Mouse (Mus musculus): ENCODE results near the gene Atp6v1c2. TPM values are rescaled to one million over a fixed set of nuclear protein-coding genes. Genes with fewer than 3 reads are reported as not detected.

The Atp6v1c2 gene
- polyA plus RNA-seq, 1 experiment from 2014 or later, result 0.37 TPM

DNA sequence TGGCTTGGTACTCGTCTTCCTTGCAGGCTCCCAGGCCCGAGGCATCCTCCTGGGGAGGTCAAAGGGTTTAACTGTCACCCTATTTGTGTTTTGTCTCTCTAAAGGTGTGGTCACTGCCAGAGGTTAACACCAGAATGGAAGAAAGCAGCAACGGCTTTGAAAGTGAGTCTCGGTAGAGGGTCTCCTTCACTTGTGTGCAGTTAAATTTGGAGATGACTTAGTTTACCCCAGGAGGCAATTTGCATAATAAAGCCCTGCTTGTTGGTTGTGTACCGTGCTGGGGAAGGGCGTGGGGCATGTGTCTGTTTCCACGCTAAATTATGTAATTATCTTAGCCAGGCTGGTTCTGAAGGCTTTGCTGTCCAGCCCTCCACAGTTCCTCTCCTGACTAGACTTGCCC, 55.3 kb downstream of the Atp6v1c2 start:
- WGBS, result 73% methylated on average over 7 of the region's 7 CpGs
- H3K36me3 ChIP-seq (ENCODE audit: control insufficient read depth, insufficient read depth, low read length), result peaks cover 49% of the 10 kb centered on the region
- no peaks in the 10 kb centered on the region for H3K27me3 ChIP-seq (ENCODE audit: control insufficient read depth, insufficient read depth, low read length)
- H3K4me2 ChIP-seq, result no peak overlapping the region
- H3K27ac ChIP-seq (ENCODE audit: low read depth, low read length), result no peak overlapping the region
- H3K9ac ChIP-seq (ENCODE audit: low read length), result no peak overlapping the region
- ATAC-seq (ENCODE audit: low FRiP score), result no peak
- DNase-seq (ENCODE audit: low spot score, missing footprints), result no peak
- no peaks in the 10 kb centered on the region for H3K9me3 ChIP-seq (ENCODE audit: control insufficient read depth, low read length)
- H3K4me1 ChIP-seq (ENCODE audit: control insufficient read depth, insufficient read depth, low read length), result peaks cover 2% of the 10 kb centered on the region; the same call in 1 of the 2 replicates
- H3K4me3 ChIP-seq (ENCODE audit: low read depth, low read length), result no peak overlapping the region

DNA sequence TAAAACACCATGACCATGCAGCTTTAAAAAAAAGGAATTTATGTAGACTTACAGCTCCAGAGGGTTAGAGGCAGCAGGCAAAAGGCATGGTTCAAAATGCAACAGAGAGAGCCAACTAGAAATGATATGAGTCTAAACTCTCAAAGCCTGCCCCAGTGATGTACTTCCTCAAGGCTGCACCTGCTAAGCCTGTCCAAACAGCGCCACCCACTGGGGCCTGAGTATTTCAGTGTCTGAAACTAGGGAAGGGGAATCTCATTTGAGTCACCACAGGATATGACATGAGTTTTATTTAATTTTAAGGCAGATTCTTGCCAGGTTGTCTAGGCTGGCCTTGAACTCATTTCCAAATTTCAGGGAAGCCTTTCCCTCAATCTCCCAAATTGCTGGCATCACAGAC, 57.9 kb downstream of the Atp6v1c2 start:
- no peaks in the 10 kb centered on the region for H3K9me3 ChIP-seq (ENCODE audit: control insufficient read depth, low read length)
- H3K4me3 ChIP-seq (ENCODE audit: low read depth, low read length), result no peak overlapping the region
- ATAC-seq (ENCODE audit: low FRiP score), result no peak
- no peak overlapping the region for H3K4me2 ChIP-seq
- H3K36me3 ChIP-seq (ENCODE audit: control insufficient read depth, insufficient read depth, low read length), result peaks cover 29% of the 10 kb centered on the region
- no peaks in the 10 kb centered on the region for H3K27me3 ChIP-seq (ENCODE audit: control insufficient read depth, insufficient read depth, low read length)
- H3K27ac ChIP-seq (ENCODE audit: low read depth, low read length), result no peak overlapping the region
- no peak for DNase-seq (ENCODE audit: low spot score, missing footprints)
- peaks cover 10% of the 10 kb centered on the region for H3K4me1 ChIP-seq (ENCODE audit: control insufficient read depth, insufficient read depth, low read length)
- WGBS, result 93% methylated on average over 1 of the region's 1 CpGs
- H3K9ac ChIP-seq (ENCODE audit: low read length), result no peak overlapping the region

DNA sequence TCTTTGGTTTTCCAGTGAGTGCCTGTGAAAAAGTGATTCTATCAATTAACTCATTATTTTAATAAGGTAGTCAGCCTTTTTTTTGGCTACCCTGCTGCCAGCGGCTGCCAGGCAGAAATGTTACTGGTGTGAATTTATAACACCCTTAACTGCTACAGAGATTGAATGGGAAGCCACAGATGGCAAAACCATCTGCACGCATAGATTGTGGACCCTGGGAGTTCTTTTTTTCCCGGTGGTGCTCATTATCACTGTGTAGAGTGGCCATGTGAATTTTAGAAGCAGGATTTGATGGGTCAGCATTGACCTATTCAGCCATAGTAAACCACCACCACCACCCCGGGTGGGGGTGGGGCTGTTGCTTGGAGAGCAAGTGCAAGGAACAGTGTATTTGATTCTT, 61.8 kb downstream of the Atp6v1c2 start:
- DNase-seq (ENCODE audit: low spot score, missing footprints) (peak; percentile 86), ATAC-seq (ENCODE audit: low FRiP score) (no peak)
- Histone ChIP-seq H3K36me3 (ENCODE audit: control insufficient read depth, insufficient read depth, low read length) (peaks cover 10% of the 10 kb centered on the region), H3K4me3 (ENCODE audit: low read depth, low read length) (peak overlapping the region; percentile 78), H3K4me1 (ENCODE audit: control insufficient read depth, insufficient read depth, low read length) (peaks cover 10% of the 10 kb centered on the region), H3K9me3 (ENCODE audit: control insufficient read depth, low read length) (no peaks in the 10 kb centered on the region), H3K4me2 (peak overlapping the region; percentile 79), H3K27me3 (ENCODE audit: control insufficient read depth, insufficient read depth, low read length) (no peaks in the 10 kb centered on the region), H3K27ac (ENCODE audit: low read depth, low read length) (no peak overlapping the region), H3K9ac (ENCODE audit: low read length) (peak overlapping the region; percentile 92)
- WGBS, result 13% methylated on average over 4 of the region's 4 CpGs

DNA sequence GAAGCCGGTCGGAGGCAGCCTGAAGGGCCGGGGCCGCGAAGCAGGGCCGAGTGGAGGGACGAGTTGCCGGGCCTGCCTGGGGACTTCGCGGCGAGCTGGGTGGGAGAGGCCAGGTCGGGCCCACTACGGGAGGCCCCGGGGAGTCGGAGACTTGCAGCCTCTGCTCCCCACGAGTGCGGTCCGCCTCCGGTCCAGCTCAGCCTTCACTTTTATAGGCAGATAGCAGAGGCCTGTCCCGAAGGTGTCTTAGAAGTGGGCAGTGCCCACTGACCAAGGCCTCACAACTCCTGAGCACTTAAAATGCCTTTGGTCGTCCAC, 62.5 kb downstream of the Atp6v1c2 start:
- H3K36me3 ChIP-seq (ENCODE audit: control insufficient read depth, insufficient read depth, low read length), result peaks cover 9% of the 10 kb centered on the region
- H3K27ac ChIP-seq (ENCODE audit: low read depth, low read length), result peak overlapping the region; percentile 57
- H3K4me1 ChIP-seq (ENCODE audit: control insufficient read depth, insufficient read depth, low read length), result peaks cover 10% of the 10 kb centered on the region
- H3K4me3 ChIP-seq (ENCODE audit: low read depth, low read length), result peak overlapping the region; percentile 78
- H3K9ac ChIP-seq (ENCODE audit: low read length), result peak overlapping the region; percentile 92
- DNase-seq (ENCODE audit: low spot score, missing footprints) (no peak), ATAC-seq (ENCODE audit: low FRiP score) (peak; percentile 85)
- peak overlapping the region; percentile 79 for H3K4me2 ChIP-seq
- H3K27me3 ChIP-seq (ENCODE audit: control insufficient read depth, insufficient read depth, low read length), result no peaks in the 10 kb centered on the region
- no peaks in the 10 kb centered on the region for H3K9me3 ChIP-seq (ENCODE audit: control insufficient read depth, low read length)
- WGBS, result 0% methylated on average over 20 of the region's 21 CpGs

DNA sequence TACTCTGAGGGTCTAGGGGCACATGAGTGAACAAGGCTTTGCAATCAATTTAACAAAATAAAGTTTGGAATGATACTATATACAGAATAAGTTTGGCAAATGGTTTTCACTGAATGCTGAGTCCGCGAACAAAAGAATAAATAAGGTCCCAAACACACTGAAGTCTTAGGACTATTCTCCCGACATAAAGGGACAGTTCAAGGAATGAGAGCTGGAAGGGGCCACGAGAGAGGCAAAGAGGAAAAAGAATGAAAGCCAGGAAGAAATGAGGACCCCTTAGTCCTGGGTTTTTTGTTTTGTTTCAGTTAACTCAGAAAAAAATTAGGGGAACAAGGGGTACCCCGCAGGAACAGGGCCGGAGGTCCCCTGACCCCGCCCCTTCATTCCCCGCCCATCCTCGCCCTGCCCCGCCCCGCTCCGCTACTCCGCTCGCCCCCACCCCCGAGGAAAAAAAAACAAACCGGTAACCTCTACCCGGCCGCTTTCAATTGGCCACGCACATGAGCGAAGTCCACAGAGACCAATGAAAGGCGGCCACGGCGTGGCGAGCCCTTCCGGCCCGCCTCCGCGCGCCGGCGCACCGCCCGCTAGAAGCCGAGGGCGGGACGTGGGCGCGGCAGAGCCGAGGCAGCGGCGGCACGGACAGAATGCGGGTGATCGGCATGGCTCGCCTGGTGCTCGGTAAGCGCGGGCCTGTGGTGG, 63.0 kb downstream of the Atp6v1c2 start, which contains the start of gene Pdia6:
TSS of gene Pdia6 (plus strand) at position 575 of the 702 bp plus-strand sequence.
- DNase-seq (ENCODE audit: low spot score, missing footprints) (peak; percentile 99), ATAC-seq (ENCODE audit: low FRiP score) (peak; percentile 99)
- peak within 1 kb of the TSS; percentile 92 for H3K9ac ChIP-seq (ENCODE audit: low read length)
- no peaks in the 10 kb centered on the region for H3K27me3 ChIP-seq (ENCODE audit: control insufficient read depth, insufficient read depth, low read length)
- peak within 1 kb of the TSS; percentile 79 for H3K4me2 ChIP-seq
- peak within 1 kb of the TSS; percentile 78 for H3K4me3 ChIP-seq (ENCODE audit: low read depth, low read length)
- WGBS, result 2% methylated on average over 45 of the region's 48 CpGs
- H3K36me3 ChIP-seq (ENCODE audit: control insufficient read depth, insufficient read depth, low read length), result peaks cover 7% of the 10 kb centered on the region
- peaks cover 10% of the 10 kb centered on the region for H3K4me1 ChIP-seq (ENCODE audit: control insufficient read depth, insufficient read depth, low read length)
- H3K27ac ChIP-seq (ENCODE audit: low read depth, low read length), result peak within 1 kb of the TSS; percentile 57
- no peaks in the 10 kb centered on the region for H3K9me3 ChIP-seq (ENCODE audit: control insufficient read depth, low read length)

DNA sequence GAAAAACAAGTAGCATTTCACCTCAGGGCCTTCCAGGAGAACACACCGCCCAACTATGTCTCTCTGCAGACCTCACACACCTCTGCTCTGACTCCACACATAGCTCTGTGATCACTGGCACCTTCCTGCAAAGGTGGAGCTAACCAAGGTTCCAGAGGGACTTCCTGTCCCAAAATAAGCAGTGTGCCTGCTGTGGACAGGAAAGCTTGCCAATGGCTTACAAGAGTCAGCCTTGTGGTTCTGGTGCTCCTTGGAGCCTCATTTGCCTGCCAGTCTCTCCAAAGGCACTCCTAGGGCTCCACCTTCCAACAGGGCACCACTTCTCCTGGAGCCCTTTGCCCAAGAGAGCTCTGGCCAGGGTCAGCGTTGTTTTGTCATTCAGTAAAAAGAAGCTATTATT, 64.3 kb downstream of the Atp6v1c2 start:
- H3K4me3 ChIP-seq (ENCODE audit: low read depth, low read length), result no peak overlapping the region
- H3K4me1 ChIP-seq (ENCODE audit: control insufficient read depth, insufficient read depth, low read length), result peaks cover 10% of the 10 kb centered on the region
- 89% methylated on average over 2 of the region's 2 CpGs for WGBS
- H3K36me3 ChIP-seq (ENCODE audit: control insufficient read depth, insufficient read depth, low read length), result peaks cover 3% of the 10 kb centered on the region; the same call in 1 of the 2 replicates
- no peaks in the 10 kb centered on the region for H3K27me3 ChIP-seq (ENCODE audit: control insufficient read depth, insufficient read depth, low read length)
- H3K4me2 ChIP-seq, result no peak overlapping the region
- DNase-seq (ENCODE audit: low spot score, missing footprints) (no peak), ATAC-seq (ENCODE audit: low FRiP score) (no peak)
- H3K27ac ChIP-seq (ENCODE audit: low read depth, low read length), result no peak overlapping the region
- no peak overlapping the region for H3K9ac ChIP-seq (ENCODE audit: low read length)
- H3K9me3 ChIP-seq (ENCODE audit: control insufficient read depth, low read length), result no peaks in the 10 kb centered on the region

DNA sequence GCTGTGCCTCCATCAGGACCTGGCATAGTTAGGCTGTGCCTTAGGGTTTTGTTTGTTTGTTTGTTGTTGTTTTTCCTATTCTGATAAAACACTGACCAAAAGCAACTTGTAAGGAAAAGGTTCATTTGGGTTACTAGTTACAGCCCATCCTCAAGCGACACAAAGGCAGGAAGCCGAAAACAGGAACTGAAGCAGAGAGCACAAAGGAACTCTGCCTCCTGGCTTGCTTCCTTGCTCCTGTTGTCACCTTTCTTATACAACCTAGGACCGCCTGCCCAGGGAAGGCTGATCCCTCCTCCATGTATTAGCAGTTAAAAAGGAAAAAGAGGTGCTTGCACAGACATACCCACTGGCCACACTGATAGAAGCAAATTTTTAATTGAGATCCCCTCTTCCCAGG, 65.3 kb downstream of the Atp6v1c2 start:
- Histone ChIP-seq H3K36me3 (ENCODE audit: control insufficient read depth, insufficient read depth, low read length) (peaks cover under 1% of the 10 kb centered on the region; the same call in 1 of the 2 replicates), H3K9ac (ENCODE audit: low read length) (no peak overlapping the region), H3K27ac (ENCODE audit: low read depth, low read length) (no peak overlapping the region), H3K9me3 (ENCODE audit: control insufficient read depth, low read length) (no peaks in the 10 kb centered on the region), H3K27me3 (ENCODE audit: control insufficient read depth, insufficient read depth, low read length) (no peaks in the 10 kb centered on the region), H3K4me1 (ENCODE audit: control insufficient read depth, insufficient read depth, low read length) (peaks cover 8% of the 10 kb centered on the region), H3K4me2 (no peak overlapping the region), H3K4me3 (ENCODE audit: low read depth, low read length) (no peak overlapping the region)
- DNase-seq (ENCODE audit: low spot score, missing footprints) (no peak), ATAC-seq (ENCODE audit: low FRiP score) (no peak)
- 80% methylated on average over 3 of the region's 3 CpGs for WGBS

DNA sequence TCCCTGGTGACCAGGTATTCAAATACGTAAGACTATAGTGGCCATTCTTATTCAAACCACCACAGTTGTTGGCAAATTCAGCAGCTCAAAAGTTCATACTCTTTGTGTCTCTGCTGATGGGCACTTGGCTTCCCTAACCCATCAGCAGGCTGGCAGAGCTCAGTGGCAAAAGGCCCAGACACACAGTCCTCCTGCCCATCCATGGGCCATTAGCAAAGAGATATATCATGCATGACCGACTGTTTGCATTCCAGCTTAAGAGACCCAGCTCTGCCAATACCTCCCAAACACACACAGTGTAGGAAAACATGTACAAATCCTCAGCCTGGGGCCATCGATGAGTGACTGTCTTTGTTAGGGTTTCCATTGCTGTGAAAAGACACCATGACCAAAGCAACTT, 68.2 kb downstream of the Atp6v1c2 start:
- no peak overlapping the region for H3K9ac ChIP-seq (ENCODE audit: low read length)
- H3K27me3 ChIP-seq (ENCODE audit: control insufficient read depth, insufficient read depth, low read length), result no peaks in the 10 kb centered on the region
- no peaks in the 10 kb centered on the region for H3K36me3 ChIP-seq (ENCODE audit: control insufficient read depth, insufficient read depth, low read length)
- H3K27ac ChIP-seq (ENCODE audit: low read depth, low read length), result no peak overlapping the region
- 94% methylated on average over 3 of the region's 3 CpGs for WGBS
- H3K4me2 ChIP-seq, result no peak overlapping the region
- H3K4me3 ChIP-seq (ENCODE audit: low read depth, low read length), result no peak overlapping the region
- H3K9me3 ChIP-seq (ENCODE audit: control insufficient read depth, low read length), result no peaks in the 10 kb centered on the region
- no peak for DNase-seq (ENCODE audit: low spot score, missing footprints)
- ATAC-seq (ENCODE audit: low FRiP score), result no peak
- no peaks in the 10 kb centered on the region for H3K4me1 ChIP-seq (ENCODE audit: control insufficient read depth, insufficient read depth, low read length)

DNA sequence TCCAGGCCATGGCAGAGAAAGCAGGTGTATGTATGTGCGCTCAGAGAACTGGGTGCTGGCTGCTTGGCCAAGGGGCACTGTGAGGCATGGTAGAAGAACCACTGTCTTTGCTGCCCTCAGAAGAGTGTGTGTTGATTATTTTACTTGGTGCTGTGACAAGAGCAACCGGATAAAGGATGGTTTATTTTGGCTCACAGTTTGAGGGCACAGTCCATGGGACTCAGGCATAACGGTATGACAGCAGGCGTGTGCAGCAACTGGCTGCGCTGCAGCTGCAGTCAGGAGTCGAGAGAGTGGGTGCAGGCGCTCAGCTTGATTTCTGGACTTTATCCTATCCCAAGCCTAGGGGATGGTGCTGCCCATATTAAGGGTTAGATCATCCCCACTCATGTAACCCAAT, 70.7 kb downstream of the Atp6v1c2 start:
- Histone ChIP-seq H3K4me1 (ENCODE audit: control insufficient read depth, insufficient read depth, low read length) (0 out of 2 replicates have a peak, but pooled peaks cover 3% of the 10 kb centered on the region), H3K36me3 (ENCODE audit: control insufficient read depth, insufficient read depth, low read length) (no peaks in the 10 kb centered on the region), H3K27ac (ENCODE audit: low read depth, low read length) (no peak overlapping the region), H3K4me2 (no peak overlapping the region), H3K27me3 (ENCODE audit: control insufficient read depth, insufficient read depth, low read length) (no peaks in the 10 kb centered on the region), H3K9me3 (ENCODE audit: control insufficient read depth, low read length) (no peaks in the 10 kb centered on the region), H3K9ac (ENCODE audit: low read length) (no peak overlapping the region), H3K4me3 (ENCODE audit: low read depth, low read length) (no peak overlapping the region)
- no peak for ATAC-seq (ENCODE audit: low FRiP score)
- 82% methylated on average over 7 of the region's 7 CpGs for WGBS
- DNase-seq (ENCODE audit: low spot score, missing footprints), result no peak
